Mouse (Mus musculus) small intestine, adult 2 months (tissue): ENCODE measurements around the gene Smarca4.

Experiments
- CTCF ChIP-seq: fragments of 200-500 bp; IDR thresholded peaks from 2 replicates; pipeline ENCODE4 v1.5.1; 2012; ENCODE audit warnings: low read depth, mild to moderate bottlenecking, control low read depth, inconsistent platforms, low read length, moderate library complexity, mixed read lengths; ENCODE audit not compliant: insufficient replicate concordance, insufficient read length; ENCODE audit errors: extremely low read depth
- POLR2A ChIP-seq: fragments of 200-500 bp; IDR thresholded peaks from 2 replicates; pipeline ENCODE4 v1.6.1; 2012; ENCODE audit warnings: low read depth, mild to moderate bottlenecking, control low read depth, inconsistent platforms, low read length, moderate library complexity

DNA sequence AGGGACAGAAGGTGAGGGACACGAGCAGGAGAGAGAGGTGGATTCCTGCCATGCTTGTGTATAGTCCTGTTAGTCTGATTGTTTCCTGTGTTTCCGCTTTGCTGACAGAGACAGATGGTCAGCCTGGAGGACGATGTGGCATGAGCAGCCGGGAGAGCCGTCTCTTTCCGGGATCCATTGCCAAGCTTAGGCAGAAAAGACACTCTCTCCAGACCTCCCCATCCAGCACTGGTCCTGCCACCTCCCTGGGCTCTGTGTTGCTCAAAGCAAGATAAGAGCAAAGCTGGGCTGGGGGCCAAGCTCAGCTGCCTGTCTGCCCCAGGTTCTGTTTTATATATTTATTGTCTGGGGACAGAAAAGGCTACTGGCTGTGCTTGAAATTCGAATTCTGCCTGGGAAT is 132.1 kb downstream of the Smarca4 start:
- TF ChIP-seq POLR2A (no peak), CTCF (no peak)
